Mouse (Mus musculus) left cerebral cortex, adult 8-10 months (tissue): ENCODE data around the gene Smco3. TPM values are rescaled to one million over a fixed set of nuclear protein-coding genes. Genes with fewer than 3 reads are reported as not detected.
"Not testable (repeated sequence)": the region's sequence is repeated elsewhere in the genome, so short reads cannot be mapped to it uniquely, and the experiment has no call there.

ENCODE experiments used
- DNase-seq, 2 experiments: peaks; one replicate each; pipeline ENCODE4 v3.0.0; 2022; ENCODE audit warnings: low spot score in 2 of 2
- total RNA-seq, 4 experiments: library from RNA; stranded (reverse); gene quantifications; 2 replicates each; pipeline ENCODE4 v1.2.4; 2022

The Smco3 gene
- 1 to 10 TPM; 5.2 to 8.0 (median 7.4) TPM for total RNA-seq

DNA sequence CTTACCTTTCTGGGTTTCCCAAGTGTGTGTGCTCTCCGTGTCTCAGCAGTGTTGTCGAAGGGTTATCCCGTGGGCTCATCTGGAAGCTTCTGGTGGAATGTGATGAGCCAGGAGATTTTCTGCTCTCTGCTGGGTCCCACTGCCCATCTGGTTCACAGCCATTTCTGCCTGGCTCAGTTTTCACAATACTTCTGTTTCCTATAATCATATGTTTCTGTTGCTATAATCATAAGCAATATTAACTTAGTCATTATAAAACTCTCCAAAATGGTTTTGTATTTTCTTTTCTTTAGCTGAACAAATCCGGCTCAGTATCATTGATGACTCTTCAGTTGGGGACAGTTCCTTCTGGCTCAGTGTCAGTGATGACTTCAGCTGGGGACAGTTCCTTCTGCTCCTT is at the start of gene Smco3:
Gene Smco3, minus strand, starts transcription at position 101 of the 400 bp plus-strand sequence.
- DNase-seq = no peak

DNA sequence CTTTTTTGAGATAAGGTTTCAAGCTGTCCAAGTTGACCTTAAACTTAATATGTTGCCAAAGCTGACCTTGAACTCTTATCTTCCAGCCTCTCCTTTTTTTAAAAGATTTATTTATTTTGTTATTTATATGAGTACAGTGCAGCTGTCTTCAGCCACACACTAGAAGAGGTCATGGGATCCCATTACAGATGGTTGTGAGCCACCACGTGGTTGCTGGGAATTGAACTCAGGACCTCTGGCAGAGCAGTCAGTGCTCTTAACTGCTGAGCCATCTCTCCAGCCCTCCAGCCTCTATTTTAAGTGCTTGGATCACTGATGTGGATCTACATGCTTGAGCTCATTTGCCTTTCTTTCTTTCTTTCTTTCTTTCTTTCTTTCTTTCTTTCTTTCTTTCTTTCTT is 49.5 kb upstream of the Smco3 start:
- DNase-seq = not testable (repeated sequence)

GRCm38 (mm10) chr6:136883961-136884360 is 48.7 kb upstream of the Smco3 start:
- DNase-seq = no peak

DNA sequence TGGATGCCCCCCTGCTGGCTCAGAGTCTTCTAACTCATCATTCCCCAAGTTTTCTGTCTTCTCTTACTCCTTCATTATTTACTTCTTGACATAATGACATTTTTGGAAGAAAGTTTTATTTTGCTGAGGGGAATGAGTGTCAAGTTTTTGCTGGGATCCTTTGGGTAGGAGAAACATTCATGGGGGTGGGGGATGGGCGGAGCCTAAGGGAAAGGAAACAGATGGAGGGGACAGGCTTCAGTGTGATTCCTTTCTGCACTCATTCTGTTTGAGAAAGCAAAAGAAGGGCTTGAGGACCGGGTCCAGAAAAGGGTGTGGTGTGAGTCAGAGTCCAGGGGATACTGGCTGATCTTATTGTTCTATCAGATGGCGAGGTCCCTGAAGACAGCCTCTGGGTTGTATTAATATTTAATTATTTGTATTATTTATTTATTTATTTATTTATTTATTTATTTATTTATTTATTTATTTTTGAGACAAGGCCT is 48.2 kb upstream of the Smco3 start:
- no peak for DNase-seq

GRCm38 (mm10) chr6:136881678-136882077 is 46.4 kb upstream of the Smco3 start:
- DNase-seq = no peak

- DNase-seq = peak; percentile 18 to 61
Observed at GRCm38 (mm10) chr6:136875670-136876069, 40.4 kb upstream of the Smco3 start, which contains the start of gene Mgp. Gene Mgp, minus strand, starts transcription at chr6:136875823.

DNA sequence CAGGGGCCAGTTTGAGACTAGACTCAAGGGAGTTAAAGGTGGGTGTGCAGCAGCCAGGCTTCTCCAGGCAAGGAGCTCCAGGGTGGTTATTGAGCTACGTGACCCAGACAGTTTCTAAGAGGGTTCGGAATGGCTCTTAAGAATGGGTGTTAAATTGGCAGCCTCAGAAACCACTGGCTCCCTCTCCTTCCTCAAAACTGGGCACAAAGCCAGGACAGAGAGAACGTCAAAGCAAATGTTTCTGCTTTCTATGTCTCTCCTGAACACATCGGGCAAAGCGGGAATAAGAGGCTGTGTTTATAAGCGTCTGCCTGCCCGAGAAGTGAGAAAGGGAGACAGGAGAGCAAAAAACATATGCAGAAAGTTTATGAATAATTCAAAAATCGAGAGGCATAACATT is 39.3 kb upstream of the Smco3 start:
- DNase-seq = no peak

- no peak for DNase-seq
Observed at GRCm38 (mm10) chr6:136868921-136869320, 33.7 kb upstream of the Smco3 start.

GRCm38 (mm10) chr6:136866150-136866549 is 30.9 kb upstream of the Smco3 start:
- no peak for DNase-seq

- DNase-seq = no peak
Observed at GRCm38 (mm10) chr6:136865360-136865759, 30.1 kb upstream of the Smco3 start.

DNA sequence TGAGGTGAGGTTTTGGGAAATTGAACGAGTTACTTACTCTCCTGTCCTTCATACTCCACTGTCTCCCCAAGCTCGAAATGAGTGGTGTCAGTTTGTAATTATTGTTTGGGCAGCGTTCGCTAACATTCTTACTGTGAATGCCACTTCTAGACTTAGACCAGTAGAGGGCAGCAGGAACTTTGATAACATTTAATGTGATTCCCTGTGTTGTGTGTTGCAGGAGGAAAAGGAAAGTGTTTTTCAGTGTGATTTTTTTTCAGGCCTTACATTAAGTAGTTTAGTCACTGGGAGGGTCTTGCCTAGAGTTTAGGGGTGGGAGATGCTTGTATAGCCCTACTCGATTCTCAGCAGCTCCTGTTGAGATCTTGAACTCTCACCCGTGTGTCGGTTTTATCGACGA is 25.8 kb upstream of the Smco3 start:
- no peak for DNase-seq

DNA sequence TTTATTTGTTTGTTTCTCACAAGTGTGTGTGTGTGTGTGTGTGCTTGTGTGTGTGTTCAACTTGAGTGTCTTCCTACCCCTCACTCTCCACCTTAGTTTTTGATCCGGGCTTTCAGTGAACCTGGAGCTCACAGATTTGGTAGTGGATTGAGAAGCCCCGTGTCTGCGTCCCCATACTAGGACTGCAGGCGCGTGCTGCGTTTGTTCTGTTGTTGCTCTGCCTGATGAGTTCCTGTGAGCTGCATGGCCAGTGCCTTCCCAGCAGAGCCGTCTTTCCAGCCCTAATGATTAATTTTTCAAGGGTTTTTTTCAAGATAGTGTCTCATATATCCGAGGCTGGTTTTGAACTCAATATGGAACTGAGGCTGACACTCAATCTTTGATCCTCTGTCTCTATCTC is 23.2 kb upstream of the Smco3 start:
- no peak for DNase-seq

GRCm38 (mm10) chr6:136857873-136858260 is 22.6 kb upstream of the Smco3 start:
- no peak for DNase-seq

DNA sequence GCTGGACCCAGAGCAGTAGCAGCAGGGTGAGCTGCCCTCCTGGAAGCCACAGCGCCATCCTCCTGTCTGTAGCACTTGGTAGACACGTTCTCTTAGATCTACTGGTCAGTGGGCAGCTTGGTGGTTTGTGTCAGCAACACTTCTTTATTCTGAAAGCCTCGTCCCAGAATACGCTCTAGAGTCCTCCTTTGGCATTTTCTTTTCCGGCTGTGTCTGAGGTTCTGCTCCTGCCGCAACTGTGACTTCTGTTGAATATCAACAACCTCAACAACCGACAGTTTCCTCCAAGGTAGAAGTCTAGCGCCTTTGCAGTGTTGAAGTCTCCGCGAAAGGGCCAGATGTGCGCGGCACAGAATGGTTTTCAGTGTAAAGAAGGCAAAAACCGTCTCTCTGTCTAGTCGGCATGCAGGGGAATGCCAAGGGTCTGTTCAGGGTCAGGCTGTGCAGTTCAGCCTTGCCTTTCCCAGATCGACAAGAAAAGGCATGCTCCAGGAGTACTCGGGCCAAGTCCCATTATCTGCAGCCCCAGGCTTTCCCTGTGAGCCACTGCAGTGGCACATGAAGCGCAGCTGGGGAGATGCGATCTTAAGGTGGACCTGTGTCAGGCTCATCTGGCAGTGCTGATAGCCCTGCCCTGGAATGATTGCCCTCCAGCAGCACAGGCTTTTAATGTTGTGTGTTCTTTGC is 22.1 kb upstream of the Smco3 start, which contains the start of gene Art4:
Gene Art4, minus strand, starts transcription at position 548 of the 687 bp plus-strand sequence.
- DNase-seq = no peak

GRCm38 (mm10) chr6:136856071-136856636 is 20.9 kb upstream of the Smco3 start:
- no peak for DNase-seq

DNA sequence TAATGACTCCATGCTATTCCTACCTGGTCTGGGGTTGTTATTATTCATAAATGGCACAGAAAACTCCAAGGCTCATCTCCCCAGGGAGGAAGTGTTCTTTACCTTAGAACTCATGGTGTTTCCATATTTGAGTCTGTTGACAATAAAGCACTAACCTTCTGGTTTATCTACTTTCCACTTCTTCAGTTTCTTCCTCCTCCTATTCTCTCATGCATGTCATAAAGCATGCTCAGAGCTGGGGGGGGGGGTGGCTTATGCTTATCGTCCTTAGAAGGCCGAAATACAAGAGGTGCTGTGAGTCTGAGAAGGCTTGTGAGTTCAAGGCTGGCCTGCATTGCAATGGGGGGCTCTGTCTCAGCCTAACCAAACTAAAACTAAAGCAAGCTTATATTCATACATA is 19.9 kb upstream of the Smco3 start:
- DNase-seq = no peak

DNA sequence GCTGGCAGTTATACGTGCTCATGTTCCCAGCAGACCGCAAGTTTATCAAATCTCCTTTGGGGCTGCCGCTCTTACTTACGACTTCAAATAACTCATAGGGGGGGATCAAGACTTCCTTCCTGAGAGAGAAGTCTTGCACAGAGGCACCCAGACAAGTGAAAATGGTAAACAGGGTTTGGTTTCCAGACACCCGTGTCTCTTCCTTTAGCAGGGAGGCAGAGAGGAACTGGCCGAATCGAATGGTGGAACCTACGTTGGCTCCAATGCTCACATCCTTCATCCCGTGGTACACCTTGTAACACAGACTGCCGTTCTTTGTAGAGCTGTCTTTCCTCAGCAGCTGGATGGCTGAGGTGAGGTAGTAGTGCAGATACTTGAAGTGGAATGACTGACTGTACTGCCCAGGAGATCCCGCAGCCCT is 19.1 kb upstream of the Smco3 start:
- DNase-seq = no peak

DNA sequence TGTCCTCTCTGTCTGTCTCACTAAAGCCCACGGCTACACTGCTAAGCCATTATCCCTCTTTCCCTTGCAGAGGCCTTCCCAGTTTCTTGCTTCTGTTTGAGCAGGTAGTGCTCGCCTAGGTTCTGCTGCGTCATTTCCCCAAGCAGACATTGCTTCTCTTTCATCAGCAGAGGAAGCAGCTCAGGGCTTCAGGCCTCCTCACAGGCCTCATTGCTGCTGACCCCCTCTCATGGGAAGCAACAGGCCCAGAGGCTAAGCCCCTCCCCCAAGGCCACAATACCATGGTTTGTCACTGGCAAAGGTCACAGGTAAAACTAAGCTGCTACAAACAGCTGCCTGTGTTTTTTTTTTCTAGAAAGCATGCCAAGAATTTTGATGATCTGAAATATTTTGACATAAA is 17.5 kb upstream of the Smco3 start:
- DNase-seq = no peak

DNA sequence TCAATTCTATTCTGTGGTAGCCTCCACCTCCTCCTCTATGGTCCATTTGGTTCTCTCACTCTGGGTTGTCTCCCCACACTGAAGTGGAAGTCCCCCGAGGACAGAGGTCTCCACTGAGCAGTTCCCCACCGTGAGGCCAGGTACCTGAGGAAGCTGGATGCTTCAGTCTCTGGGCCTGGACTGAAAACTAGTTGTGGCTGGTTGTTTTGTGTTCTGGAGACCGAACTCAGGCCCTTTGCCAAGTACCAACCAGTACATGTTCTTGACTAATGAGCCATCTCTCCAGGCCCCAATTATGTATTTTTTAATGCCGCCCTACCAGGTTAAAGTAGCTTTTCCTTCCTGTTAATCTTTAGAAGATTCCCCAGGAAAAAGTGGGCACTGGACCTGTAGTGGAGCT is 17.1 kb upstream of the Smco3 start:
- DNase-seq = no peak

DNA sequence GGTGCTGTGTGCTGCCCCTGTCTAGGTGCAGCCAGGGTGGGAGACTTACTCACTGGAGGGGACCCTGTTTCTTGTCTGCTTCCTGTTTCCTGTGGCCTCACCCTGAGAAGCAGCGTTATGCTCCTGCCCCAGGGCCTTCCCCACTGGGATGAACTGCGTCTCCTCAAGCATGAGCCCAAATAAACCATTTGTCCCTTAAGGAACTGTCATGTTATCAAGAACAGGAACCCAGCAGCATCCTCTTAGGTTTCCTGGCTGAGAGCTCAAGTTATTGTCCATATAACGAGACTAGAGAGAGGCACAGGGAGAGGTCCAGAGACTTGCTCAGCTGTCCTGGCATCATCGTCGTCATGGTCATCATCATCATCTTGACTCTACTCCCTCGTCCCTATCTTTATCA is 15.0 kb upstream of the Smco3 start:
- DNase-seq = no peak

- DNase-seq = no peak
Observed at GRCm38 (mm10) chr6:136848971-136849370, 13.7 kb upstream of the Smco3 start.

- DNase-seq = no peak
Observed at GRCm38 (mm10) chr6:136848399-136848798, 13.1 kb upstream of the Smco3 start.

- peak in 1 of 2 experiments; percentile 32 for DNase-seq
Observed at GRCm38 (mm10) chr6:136847790-136848189, 12.5 kb upstream of the Smco3 start.
